Mouse (Mus musculus): Measurements from ENCODE around the gene Hyou1.
"Not testable (repeated sequence)": the region's sequence is repeated elsewhere in the genome, so short reads cannot be mapped to it uniquely, and the experiment has no call there.

Hyou1 gene

DNA sequence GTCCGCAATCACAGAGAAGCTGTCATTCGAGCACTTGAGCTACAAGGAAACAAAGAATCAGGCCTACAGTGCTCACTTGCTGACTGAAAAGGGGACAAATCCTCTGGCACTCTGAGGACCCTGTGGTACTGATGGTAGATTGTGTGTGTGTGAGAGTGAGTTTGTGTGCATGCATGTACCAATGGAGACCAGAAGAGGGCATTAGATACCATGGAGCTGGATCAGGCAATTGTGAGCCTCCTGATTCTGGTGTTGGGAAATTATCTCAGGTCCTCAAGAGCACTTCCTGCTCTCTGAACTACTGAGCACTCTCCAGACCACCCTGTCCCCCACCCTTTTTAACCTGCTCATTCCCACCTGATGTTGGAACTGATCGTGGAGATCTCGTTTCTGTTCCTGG lies 30.7 kb upstream of the Hyou1 start:
- DNase-seq (ENCODE audit: extremely low spot score, low read depth, low spot score) = no peak

DNA sequence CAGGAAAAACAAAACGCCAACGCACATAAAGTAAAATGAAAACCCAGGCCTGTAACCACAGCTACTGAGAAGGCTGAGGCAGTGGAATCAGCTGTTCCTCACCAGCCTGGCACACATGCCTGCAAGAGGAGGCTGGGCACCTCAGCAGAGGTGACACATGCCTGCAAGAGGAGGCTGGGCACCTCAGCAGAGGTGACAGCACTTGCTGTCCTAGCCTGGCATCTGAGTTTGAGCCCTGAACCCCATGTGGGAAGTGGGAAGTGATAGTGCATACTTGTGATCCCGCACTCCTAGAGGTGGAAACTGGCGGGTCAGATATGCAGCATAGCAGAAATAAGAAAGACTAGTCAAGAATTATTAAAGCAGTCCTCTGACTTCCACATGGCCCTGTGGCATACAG lies 27.9 kb upstream of the Hyou1 start:
- no peak for DNase-seq (ENCODE audit: extremely low spot score, low read depth, low spot score)

DNA sequence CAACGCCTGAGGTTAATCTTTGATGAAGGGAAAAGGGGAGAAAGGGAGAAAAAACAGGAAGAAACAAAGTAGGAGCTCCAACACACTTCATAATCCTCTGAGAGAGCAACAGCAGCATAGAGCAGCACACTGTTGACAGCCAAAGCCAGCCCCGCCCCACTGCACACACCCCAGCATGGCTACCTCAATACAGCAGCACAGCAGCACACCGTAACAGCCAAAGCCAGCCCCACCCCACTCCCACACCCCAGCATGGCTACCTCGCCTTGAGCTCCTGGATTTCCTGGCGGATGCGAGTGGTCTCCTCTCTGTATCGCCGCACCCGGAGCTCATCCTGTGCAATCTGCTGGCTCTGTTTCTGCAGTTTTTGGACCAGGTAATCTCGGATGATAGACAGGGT lies 27.0 kb upstream of the Hyou1 start:
- no peak for DNase-seq (ENCODE audit: extremely low spot score, low read depth, low spot score)

DNA sequence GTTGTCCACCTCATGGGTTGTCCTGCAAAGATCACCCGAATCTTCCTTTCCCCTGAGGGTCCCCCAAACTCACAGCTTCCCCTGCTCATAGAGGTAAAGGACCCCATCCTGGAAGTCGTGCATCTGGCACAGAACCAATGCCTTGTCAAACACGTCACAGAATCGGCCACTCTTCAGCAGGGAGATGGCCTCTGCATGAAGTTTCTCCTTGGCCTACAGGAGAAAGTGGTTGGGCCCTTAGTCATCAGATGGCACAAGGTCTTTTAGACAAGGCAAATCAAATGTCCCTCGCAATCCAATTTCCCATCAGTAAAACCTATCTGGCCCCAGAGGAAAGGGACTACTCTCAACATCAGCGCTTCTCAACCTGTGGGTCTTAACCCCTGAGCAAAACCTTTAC lies 26.1 kb upstream of the Hyou1 start:
- DNase-seq (ENCODE audit: extremely low spot score, low read depth, low spot score) = no peak

DNA sequence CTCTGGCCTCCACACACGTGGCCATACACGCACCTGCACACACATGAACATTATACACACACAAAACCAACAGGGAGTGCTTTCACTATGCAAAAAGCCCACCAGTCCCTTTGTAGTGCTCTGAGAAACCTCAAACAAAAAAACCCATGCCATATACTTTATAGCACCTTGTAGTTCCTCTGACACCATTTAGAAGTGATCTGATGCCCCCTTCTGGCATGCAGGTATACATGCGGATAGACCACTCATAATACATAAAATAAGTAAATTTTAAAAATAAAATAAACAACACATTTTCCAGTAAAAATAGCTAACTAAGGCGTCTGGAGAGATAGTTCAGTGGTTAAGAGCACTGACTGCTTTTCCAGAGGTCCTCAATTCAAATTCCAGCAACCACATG lies 22.1 kb upstream of the Hyou1 start:
- DNase-seq (ENCODE audit: extremely low spot score, low read depth, low spot score) = no peak

DNA sequence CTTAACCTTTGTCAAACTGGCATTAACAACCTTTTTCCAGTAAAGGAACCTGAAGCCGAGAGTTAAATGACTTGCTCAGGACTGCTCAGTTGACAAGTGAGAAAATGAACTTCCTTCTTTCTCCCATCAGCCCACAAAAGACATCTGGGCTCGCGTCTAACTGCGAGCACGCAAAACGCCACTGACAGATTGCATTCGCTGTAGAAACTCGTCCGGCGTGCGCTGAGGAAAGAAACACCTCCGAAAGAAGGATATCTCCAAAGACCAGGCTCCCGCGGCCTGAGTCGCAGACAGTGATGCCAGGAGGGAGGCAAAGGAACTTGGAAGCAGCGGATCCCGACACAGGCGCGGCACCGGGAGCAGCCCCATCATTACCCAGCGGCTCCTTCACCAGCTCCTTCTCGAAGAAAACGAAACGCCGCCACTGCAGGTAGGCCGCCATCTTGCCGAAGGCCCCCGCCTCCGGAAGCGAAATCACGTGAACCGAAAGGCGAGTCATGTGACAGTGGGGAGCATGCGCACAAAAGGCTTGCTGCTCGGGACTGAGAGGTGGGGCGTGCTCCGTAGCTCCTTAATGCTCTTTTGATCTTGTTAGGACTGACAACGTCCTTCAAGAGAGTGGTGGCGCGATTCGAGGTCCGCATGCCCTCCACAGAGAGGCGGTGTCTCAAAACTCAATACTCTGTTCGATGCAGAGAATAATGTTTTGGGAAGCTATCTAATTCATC lies 17.9 kb upstream of the Hyou1 start, which contains the start of gene Vps11:
TSS of gene Vps11 (minus strand) at position 481 of the 728 bp plus-strand sequence.
- peak; percentile 96 for DNase-seq (ENCODE audit: extremely low spot score, low read depth, low spot score)

DNA sequence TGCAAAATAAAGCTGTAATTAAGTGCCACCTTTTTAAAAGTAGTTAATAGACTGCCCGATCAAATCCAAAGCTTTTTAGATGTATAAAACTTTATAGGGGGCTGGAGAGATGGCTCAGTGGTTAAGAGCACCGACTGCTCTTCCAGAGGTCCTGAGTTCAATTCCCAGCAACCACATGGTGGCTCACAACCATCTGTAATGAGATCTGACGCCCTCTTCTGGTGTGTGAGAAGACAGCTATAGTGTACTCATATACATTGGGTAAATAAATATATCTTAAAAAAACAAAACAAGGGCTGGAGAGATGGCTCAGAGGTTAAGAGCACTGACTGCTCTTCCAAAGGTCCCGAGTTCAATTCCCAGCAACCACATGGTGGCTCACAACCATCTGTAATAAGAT lies 17.4 kb upstream of the Hyou1 start:
- DNase-seq (ENCODE audit: extremely low spot score, low read depth, low spot score) = not testable (repeated sequence)

DNA sequence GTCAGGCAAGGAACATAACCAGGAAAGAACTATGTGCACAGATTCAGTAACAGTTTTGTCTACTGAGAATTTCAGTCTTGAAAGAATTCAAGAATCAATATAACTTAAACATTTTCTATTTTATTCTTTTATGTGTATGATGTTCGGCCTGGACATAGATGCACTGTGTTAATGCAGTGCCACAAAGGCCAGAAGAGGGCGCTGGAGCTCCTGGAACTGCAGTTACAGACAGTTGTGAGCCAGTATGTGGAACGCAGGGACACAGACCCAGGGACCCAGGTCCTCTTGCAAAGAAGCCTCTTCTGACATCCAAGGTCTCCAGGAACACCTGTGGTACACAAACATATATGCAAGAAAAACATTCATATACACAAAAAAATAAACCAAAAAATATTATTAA lies 14.8 kb upstream of the Hyou1 start:
- DNase-seq (ENCODE audit: extremely low spot score, low read depth, low spot score) = no peak

DNA sequence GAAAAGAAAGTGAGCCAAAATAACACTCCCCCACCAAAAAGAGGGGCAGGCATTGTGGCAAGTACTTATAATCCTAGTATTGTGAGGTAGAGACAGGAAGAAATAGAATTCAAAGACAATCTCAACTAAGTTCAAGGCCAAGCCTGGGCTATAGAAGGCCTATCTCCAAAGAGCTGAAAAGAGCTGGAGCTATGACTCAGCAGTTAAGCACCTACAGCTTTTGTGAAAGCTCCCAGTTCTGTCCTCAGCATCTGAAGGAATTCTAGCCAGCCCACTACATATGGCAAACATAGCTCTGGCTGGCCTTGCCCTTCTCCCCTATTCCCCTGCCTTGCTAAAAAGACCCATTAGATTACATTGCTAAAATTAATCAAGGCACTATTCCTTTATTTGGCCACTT lies 5.9 kb upstream of the Hyou1 start:
- DNase-seq (ENCODE audit: extremely low spot score, low read depth, low spot score) = no peak

DNA sequence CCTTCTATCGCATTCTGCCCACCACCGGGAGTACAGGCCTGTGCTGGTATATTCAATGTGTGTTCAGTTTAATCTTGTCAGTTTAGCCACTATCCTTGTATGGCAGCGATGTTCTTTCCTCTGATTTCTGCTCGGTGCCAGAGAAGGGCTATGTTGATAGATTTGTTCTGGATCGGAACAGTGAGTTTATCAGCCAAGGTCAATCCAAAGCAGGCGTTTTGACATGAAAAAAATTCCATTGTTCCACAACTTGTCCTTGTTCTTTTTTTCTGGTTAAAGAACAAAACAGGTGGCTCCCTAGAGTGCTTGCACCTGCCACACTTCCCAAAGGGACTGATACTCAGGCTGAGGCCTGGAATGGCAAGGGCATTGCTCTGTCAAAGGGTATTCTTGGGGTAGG lies 3.1 kb upstream of the Hyou1 start:
- no peak for DNase-seq (ENCODE audit: extremely low spot score, low read depth, low spot score)

DNA sequence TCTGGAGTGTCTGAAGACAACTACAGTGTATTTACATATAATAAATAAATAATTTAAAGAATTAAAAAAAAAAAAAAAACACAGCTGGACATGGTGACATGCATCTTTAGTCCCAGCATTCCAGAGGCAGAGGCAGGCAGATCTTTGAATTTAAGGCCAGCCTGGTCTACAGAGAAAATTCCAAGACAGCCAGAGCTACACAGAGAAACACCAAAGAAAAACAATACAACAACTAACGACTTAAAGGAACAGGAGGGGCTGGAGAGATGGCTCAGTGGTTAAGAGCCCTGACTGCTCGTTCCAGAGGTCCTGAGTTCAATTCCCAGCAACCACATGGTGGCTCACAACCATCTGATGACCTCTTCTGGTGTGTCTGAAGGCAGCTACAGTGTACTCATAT lies 2.0 kb upstream of the Hyou1 start:
- DNase-seq (ENCODE audit: extremely low spot score, low read depth, low spot score) = not testable (repeated sequence)

DNA sequence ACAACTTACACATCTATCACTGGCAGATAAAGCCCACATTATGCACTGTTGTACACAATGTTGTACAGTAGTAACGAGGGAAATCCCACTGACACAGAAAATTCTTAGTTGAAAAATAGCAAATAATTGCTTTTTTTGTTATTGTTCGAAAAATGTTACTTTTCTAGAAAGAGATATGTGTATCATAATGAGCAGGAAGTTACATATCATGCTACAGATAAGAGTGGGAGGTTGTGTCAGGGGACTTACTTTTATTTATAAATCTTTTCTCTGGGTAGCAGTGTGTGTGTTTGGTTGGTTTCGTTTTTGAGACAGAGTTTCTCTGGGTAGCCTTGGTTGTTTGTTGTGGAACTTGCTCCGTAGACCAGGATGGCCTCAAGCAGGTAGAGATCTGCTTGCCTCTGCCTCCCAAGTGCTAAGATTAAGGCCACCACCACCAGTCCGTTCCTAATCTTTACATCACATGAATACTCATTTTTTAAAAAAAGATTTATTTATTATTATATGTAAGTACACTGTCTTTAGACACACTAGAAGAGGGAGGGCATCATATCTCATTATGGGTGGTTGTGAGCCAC lies 1.0 kb upstream of the Hyou1 start:
- DNase-seq (ENCODE audit: extremely low spot score, low read depth, low spot score) = no peak

DNA sequence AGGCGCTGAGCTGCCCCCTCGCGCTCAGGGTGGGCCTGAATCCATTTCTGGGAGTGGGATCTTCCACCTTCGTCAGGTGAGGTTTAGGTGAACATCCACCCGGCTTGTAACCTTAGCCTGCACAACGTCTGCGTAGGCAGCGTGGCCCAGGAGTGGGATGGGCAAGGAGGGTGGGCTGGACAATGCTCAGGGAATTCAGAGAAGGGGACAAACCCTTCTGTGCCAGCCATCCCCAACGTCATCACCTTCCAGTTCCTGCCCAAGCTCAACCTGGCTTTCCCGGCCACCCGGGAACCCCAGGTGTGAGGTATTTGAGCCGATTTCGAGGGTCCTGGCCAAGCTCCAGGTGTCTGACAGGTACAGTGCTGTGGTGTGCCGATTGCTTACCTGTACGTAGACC lies 572 bp downstream of the Hyou1 start:
- no peak for DNase-seq (ENCODE audit: extremely low spot score, low read depth, low spot score)

DNA sequence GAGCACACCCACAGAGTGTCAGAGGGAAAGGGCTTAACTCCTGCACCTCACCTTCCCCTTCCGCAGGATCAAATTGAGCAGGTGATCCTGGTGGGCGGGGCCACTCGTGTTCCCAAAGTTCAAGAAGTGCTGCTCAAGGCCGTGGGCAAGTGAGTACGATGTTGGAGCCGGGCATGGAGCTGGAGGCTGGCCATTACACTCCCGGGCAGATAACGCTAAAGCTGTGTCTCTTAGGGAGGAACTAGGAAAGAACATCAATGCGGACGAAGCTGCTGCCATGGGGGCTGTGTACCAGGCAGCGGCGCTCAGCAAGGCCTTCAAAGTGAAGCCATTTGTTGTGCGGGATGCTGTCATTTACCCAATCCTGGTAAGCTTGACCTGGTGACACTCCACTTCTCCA lies 5.3 kb downstream of the Hyou1 start:
- no peak for DNase-seq (ENCODE audit: extremely low spot score, low read depth, low spot score)

DNA sequence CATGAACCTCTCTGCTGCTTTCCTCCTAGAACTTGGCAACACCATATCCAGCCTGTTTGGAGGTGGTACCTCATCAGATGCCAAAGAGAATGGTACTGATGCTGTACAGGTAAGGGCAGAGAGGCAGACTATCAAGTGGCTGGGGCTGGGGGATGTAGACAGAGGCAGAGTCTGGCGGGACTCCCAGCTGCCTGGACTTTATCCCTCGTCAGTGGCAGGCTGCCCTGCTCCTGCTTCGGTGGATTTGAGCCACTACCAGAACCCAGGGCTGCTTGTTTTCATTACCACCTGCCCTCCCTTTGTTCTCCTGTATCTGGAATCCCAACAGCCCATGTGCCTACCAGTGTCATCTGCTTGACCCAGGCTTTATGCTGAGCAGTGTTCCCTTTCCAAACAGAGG lies 7.9 kb downstream of the Hyou1 start:
- no peak for DNase-seq (ENCODE audit: extremely low spot score, low read depth, low spot score)

DNA sequence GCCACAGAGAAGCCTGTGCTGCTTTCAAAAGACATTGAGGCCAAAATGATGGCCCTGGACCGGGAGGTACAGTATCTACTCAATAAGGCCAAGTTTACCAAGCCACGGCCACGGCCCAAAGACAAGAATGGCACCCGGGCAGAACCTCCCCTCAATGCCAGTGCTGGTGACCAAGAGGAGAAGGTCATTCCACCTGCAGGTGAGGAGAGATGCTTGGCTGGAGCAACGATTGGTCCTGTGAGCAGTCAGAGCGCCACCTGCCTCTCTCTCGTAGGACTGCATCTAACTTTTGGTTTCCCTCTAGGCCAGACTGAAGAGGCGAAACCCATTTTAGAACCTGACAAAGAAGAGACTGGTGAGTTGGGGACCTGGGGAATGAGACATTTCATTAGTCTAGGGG lies 10.0 kb downstream of the Hyou1 start:
- DNase-seq (ENCODE audit: extremely low spot score, low read depth, low spot score) = no peak

DNA sequence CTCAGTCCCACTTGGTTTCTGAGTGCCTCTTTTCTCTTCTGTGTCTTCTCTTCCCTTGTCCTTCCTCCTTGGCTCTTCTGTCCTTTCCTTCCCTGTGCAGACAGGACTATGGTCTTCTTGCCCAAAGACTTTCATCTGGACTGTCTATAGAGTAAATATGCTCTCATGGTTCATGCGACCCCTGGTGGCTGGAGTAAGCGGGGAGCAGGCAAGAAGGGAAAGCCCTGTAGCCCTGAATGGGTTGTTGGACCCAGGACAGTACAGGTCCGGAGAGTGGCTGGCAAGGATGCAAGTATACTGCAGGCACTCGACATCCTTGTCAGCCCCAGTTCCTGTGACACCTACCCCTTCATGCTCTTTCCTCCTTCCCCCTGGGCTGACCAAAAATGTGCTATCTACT lies 12.2 kb downstream of the Hyou1 start:
- no peak for DNase-seq (ENCODE audit: extremely low spot score, low read depth, low spot score)

DNA sequence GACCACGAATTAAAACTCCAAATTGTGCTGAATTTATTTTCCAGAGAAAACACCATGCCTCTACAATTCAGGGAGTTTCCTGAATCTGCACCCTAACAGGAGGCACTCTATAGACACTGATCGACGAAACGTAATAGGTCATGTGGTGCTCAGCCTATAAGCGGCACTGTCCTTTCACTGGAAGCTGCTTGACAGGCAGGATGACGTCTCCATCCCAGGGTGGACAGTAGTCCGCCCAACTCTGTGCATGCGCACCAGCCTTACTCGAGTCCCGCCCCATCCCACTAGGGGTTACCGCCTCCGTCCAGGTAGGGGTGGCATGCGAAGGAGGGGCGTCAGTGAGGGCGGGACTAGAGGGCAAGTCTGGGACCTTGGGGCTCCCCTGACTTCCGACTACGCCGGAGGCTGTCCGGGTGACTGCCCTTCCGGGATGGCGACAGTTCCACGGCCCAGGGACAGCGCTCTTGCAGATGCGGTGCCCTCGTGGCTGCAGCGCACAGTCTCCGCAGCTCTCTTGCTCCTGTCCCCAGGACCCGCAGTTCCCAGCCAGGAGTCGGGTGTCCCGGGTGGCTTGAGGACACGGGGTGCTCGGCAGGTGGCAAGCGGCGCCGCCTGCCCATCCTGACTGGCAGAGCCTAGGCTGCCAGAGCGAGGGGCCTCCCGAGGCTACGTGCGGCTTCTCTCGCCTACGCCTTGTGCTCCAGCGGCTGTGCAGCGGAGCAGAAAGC lies 17.6 kb downstream of the Hyou1 start, which contains the start of gene Slc37a4:
TSS of gene Slc37a4 (plus strand) at position 169 of the 728 bp plus-strand sequence.
- DNase-seq (ENCODE audit: extremely low spot score, low read depth, low spot score) = peak; percentile 66

DNA sequence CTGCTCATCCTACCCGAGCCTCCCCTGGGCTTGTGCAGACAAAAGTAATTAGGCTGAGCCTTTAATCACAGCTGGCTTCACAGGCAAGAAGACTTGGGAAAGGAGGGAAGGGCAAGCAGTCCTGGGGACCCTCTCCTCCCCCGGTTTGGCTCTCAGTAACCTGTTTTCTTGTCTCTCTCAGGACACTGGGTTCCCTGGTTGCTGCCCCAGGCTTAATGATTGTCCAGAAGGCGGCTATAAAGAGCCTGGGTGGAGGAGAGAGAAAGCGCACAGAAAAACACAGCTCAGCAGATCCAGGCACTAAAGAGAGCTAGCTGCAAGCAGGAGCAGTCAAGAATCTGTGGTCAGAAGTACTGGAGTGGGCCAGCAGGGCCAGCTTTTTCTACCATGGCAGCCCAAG lies 18.8 kb downstream of the Hyou1 start:
- no peak for DNase-seq (ENCODE audit: extremely low spot score, low read depth, low spot score)

DNA sequence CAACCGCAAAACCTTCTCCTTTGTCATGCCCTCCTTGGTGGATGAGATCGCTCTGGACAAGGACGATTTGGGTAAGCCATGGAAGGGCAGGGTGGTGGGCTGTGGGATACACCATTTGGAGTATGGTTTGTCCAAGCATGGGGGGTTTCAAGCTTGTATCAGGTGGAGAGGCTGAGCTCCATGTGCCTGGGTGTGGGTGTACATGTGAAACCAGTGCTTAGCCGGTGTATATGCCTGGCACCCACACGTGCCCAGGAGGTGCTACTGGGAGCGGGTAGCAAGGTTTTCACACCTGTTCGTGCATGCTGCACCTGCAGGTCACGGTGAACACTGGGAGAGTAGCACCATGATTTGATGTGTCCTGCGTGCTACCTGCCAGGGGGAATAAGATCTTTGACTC lies 19.3 kb downstream of the Hyou1 start:
- DNase-seq (ENCODE audit: extremely low spot score, low read depth, low spot score) = no peak

DNA sequence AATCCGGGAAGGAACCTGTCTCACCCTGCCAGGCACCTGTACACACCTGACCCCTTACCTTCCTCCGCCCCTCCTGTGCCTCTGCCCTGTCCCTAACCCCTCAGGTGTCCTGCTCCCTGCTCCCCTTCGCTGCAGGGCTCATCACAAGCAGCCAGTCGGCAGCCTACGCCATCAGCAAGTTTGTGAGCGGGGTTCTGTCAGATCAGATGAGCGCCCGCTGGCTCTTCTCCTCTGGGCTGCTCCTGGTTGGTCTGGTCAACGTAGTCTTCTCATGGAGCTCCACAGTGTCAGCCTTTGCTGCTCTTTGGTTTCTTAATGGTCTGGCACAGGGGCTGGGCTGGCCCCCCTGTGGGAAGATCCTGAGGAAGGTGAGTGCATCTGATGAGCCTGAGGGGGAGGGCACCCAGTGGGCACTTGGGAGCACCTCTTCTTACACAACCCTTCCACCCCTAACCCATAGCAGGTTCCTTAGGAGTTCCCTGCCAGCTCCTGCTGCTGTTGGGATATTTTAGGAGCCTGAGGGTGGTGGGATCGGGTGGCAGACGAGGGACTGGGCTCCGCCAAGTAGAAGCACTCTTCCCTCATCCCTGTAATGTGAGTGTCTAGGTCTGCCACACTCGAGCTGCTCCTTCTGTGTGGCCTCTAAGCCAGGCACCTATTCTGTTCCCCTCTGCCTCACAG lies 20.0 kb downstream of the Hyou1 start:
- DNase-seq (ENCODE audit: extremely low spot score, low read depth, low spot score) = no peak

DNA sequence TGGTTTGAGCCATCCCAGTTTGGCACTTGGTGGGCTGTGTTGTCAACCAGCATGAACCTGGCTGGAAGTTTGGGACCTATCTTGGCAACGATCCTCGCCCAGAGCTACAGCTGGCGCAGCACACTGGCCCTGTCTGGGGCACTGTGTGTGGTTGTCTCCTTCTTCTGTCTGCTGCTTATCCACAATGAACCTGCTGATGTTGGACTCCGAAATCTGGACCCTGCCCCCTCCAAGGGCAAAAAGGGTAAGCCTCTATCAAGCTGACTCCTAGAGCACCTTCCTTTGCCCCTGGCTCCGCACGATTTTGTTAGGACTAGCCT lies 20.5 kb downstream of the Hyou1 start:
- no peak for DNase-seq (ENCODE audit: extremely low spot score, low read depth, low spot score)

All from hindlimb bud, embryonic 11.5 days (tissue).